Mouse (Mus musculus): Measurements from ENCODE around the gene Gast. TPM values are rescaled to one million over a fixed set of nuclear protein-coding genes. Genes with fewer than 3 reads are reported as not detected.
"Not testable (repeated sequence)": the region's sequence is repeated elsewhere in the genome, so short reads cannot be mapped to it uniquely, and the experiment has no call there.

The Gast gene
- polyA plus RNA-seq, 1 experiment from 2014 or later = 6.0 TPM

DNA sequence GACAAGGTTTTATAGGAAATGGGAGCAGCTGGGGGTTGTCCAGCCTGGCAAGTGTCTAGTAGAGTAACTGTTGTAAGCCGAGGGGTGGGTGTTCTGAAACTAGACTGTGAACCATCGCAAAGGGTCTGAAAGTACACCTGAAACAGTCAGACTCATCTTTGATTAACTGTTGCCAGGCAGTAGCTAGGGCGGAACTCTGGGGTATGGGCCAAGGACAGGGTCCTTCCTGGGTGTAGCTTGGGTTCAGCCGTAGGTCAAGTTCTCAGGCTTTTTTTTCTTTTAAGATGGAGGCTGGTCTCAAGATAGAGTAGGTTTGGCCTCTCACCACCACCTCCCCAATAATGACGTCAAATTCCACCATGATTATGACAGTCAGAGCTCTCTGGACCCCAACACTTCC is 26.3 kb upstream of the Gast start:
- H3K4me2 ChIP-seq (replicated peaks) = no peak overlapping the region
- WGBS = 87% methylated on average over 5 of the region's 5 CpGs
- ATAC-seq (ENCODE audit: insufficient number of reproducible peaks, low FRiP score, low TSS enrichment, low read depth) = no peak
- no peaks in the 10 kb centered on the region for H3K9me3 ChIP-seq (replicated peaks)
- no peak overlapping the region for H3K9ac ChIP-seq
- H3K36me3 ChIP-seq = no peaks in the 10 kb centered on the region
- H3K4me3 ChIP-seq (replicated peaks) = no peak overlapping the region
- H3K27ac ChIP-seq (replicated peaks) = no peak overlapping the region
- H3K4me1 ChIP-seq = no peaks in the 10 kb centered on the region
- H3K27me3 ChIP-seq = no peaks in the 10 kb centered on the region

- not testable (repeated sequence) for H3K4me2 ChIP-seq (replicated peaks); H3K4me3 ChIP-seq (replicated peaks); H3K27me3 ChIP-seq; H3K36me3 ChIP-seq; H3K27ac ChIP-seq (replicated peaks); H3K4me1 ChIP-seq; ATAC-seq (ENCODE audit: insufficient number of reproducible peaks, low FRiP score, low TSS enrichment, low read depth); H3K9me3 ChIP-seq (replicated peaks); H3K9ac ChIP-seq
- WGBS = 93% methylated on average over 6 of the region's 6 CpGs
Measured at GRCm38 (mm10) chr11:100308672-100309071, 25.5 kb upstream of the Gast start.

DNA sequence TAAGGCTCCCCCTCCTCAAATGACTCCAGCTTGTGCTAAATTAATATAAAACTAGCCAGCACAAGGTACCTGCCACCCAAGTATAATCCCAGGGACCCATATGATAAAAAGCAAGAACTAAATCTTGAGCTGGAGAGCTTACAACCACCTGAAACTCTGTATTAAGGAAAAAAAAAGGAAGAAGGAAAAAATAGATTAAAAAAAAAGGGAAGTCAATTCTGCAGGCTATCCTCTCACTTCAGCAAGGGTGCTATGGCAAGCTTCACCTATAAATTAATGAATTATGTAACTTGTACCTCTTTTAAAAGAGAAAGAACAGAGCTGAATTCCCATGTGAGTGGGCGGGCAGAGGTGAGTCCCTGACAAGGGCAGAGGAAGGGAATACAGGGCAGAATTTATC is 22.6 kb upstream of the Gast start:
- 76% methylated on average over 1 of the region's 1 CpGs for WGBS
- H3K27ac ChIP-seq (replicated peaks) = no peak overlapping the region

GRCm38 (mm10) chr11:100312096-100312679 is 22.0 kb upstream of the Gast start:
- Histone ChIP-seq H3K9ac (no peak overlapping the region), H3K27me3 (no peaks in the 10 kb centered on the region), H3K4me2 (replicated peaks) (no peak overlapping the region), H3K4me1 (no peaks in the 10 kb centered on the region), H3K36me3 (no peaks in the 10 kb centered on the region), H3K27ac (replicated peaks) (no peak overlapping the region), H3K4me3 (replicated peaks) (no peak overlapping the region), H3K9me3 (replicated peaks) (no peaks in the 10 kb centered on the region)
- 35% methylated on average over 5 of the region's 5 CpGs for WGBS
- ATAC-seq (ENCODE audit: insufficient number of reproducible peaks, low FRiP score, low TSS enrichment, low read depth) = no peak

More for the DNA sequence above, 22.6 kb upstream of the Gast start:
- no peak overlapping the region for H3K4me3 ChIP-seq (replicated peaks)
- no peaks in the 10 kb centered on the region for H3K9me3 ChIP-seq (replicated peaks)
- H3K4me1 ChIP-seq = no peaks in the 10 kb centered on the region
- H3K9ac ChIP-seq = no peak overlapping the region
- no peaks in the 10 kb centered on the region for H3K27me3 ChIP-seq
- H3K4me2 ChIP-seq (replicated peaks) = no peak overlapping the region
- ATAC-seq (ENCODE audit: insufficient number of reproducible peaks, low FRiP score, low TSS enrichment, low read depth) = no peak
- H3K36me3 ChIP-seq = no peaks in the 10 kb centered on the region

DNA sequence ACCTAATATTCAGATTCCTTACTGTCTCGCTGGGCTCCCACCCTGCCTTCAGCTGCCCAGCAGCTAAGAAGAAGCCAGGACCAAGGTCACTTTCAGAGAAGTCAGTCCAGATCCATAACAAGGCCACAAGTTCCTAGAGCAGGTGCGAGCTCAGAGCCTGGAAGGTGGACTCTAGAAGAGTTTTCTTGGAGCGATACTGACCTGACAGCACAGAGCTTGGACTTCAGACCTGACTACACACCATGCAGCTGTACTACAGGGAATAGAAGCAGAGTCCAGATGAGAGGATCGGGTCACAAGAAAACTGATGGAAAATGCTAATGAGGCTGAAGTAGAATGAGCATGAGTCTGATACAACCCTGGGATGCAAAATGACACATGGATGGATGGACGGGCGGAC is 20.8 kb upstream of the Gast start:
- H3K4me3 ChIP-seq (replicated peaks) = no peak overlapping the region
- 85% methylated on average over 6 of the region's 6 CpGs for WGBS
- H3K36me3 ChIP-seq = no peaks in the 10 kb centered on the region
- no peaks in the 10 kb centered on the region for H3K27me3 ChIP-seq
- H3K9me3 ChIP-seq (replicated peaks) = no peaks in the 10 kb centered on the region
- no peaks in the 10 kb centered on the region for H3K4me1 ChIP-seq
- H3K27ac ChIP-seq (replicated peaks) = no peak overlapping the region
- no peak overlapping the region for H3K4me2 ChIP-seq (replicated peaks)
- no peak for ATAC-seq (ENCODE audit: insufficient number of reproducible peaks, low FRiP score, low TSS enrichment, low read depth)
- no peak overlapping the region for H3K9ac ChIP-seq

DNA sequence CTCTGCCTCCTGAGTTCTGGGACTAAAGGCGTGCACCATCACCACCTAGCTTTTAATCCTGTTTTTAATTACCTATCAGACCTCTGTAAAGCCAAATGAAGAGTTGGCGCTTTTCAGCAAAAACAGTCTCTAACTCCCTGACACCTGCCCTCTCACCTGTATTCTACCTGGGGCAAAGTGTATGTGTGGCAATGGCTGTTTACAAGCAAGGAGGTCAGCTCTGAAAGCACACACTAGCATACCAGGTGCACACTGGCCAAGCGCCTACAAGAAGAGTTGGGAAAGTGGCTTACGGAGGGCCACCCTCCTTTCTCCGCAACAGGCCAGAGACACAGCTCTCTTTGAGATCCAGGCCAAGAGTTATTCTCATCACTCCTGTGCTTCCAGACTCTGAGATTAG is 18.8 kb upstream of the Gast start:
- 90% methylated on average over 5 of the region's 5 CpGs for WGBS
- Histone ChIP-seq H3K4me1 (0 out of 2 replicates have a peak, but pooled peaks cover 3% of the 10 kb centered on the region), H3K9me3 (replicated peaks) (no peaks in the 10 kb centered on the region), H3K4me2 (replicated peaks) (no peak overlapping the region), H3K27me3 (no peaks in the 10 kb centered on the region), H3K27ac (replicated peaks) (no peak overlapping the region), H3K4me3 (replicated peaks) (no peak overlapping the region), H3K36me3 (no peaks in the 10 kb centered on the region), H3K9ac (no peak overlapping the region)
- no peak for ATAC-seq (ENCODE audit: insufficient number of reproducible peaks, low FRiP score, low TSS enrichment, low read depth)

GRCm38 (mm10) chr11:100317826-100318380 is 16.3 kb upstream of the Gast start:
- Histone ChIP-seq H3K27ac (replicated peaks) (no peak overlapping the region), H3K27me3 (no peaks in the 10 kb centered on the region), H3K9me3 (replicated peaks) (no peaks in the 10 kb centered on the region), H3K36me3 (peaks cover 16% of the 10 kb centered on the region), H3K4me1 (peaks cover 6% of the 10 kb centered on the region), H3K4me3 (replicated peaks) (no peak overlapping the region), H3K4me2 (replicated peaks) (no peak overlapping the region), H3K9ac (no peak overlapping the region)
- 71% methylated on average over 6 of the region's 6 CpGs for WGBS
- no peak for ATAC-seq (ENCODE audit: insufficient number of reproducible peaks, low FRiP score, low TSS enrichment, low read depth)

GRCm38 (mm10) chr11:100318529-100319451 is 15.4 kb upstream of the Gast start:
- Histone ChIP-seq H3K27ac (replicated peaks) (no peak overlapping the region; the same call in 1 of the 2 replicates), H3K4me2 (replicated peaks) (peak overlapping the region; percentile 55), H3K9me3 (replicated peaks) (no peaks in the 10 kb centered on the region), H3K4me1 (peaks cover 6% of the 10 kb centered on the region), H3K4me3 (replicated peaks) (peak overlapping the region; percentile 79), H3K9ac (no peak overlapping the region), H3K27me3 (no peaks in the 10 kb centered on the region), H3K36me3 (peaks cover 16% of the 10 kb centered on the region)
- no peak for ATAC-seq (ENCODE audit: insufficient number of reproducible peaks, low FRiP score, low TSS enrichment, low read depth)
- WGBS = 83% methylated on average over 10 of the region's 10 CpGs

DNA sequence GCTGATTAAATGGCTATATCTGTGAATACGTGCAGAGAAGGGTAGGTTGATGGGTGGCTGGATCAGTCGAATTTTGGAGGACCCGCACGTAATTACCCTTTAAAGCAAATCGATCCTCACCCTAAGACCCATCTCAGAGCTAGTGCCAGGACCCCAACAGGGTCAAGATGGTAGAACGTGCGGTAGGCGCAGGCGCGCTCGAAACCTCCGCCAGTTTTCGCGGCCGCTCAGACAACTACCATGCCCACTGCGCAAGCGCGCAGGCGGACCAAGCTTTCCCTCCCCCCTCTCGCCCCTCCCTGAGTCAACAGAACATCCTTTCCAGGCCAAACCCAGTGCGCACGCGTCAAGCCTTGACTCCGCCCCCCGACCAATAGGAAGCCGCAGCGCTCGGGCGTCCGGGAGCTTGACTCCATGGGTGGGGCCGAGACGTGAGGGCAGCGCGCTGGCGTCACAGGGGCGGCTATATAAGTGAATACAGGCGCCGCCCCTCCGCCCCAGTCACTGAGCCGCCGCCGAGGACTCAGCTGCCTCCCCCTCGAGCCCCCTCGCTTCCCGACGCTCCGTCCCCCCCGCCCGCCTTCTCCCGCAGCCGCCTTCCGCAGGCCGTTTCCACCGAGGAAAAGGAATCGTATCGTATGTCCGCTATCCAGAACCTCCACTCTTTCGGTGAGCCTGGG is 14.6 kb upstream of the Gast start, which contains the start of gene Eif1:
Gene Eif1, plus strand, starts transcription at position 394 of the 680 bp plus-strand sequence.
- Histone ChIP-seq H3K27me3 (no peaks in the 10 kb centered on the region), H3K4me1 (peaks cover 6% of the 10 kb centered on the region), H3K4me2 (replicated peaks) (peak within 1 kb of the TSS; percentile 66), H3K9me3 (replicated peaks) (no peaks in the 10 kb centered on the region), H3K36me3 (peaks cover 16% of the 10 kb centered on the region), H3K27ac (replicated peaks) (peak within 1 kb of the TSS; percentile 100), H3K4me3 (replicated peaks) (peak within 1 kb of the TSS; percentile 79), H3K9ac (peak within 1 kb of the TSS; percentile 99)
- WGBS = under 1% methylated on average over 58 of the region's 58 CpGs
- ATAC-seq (ENCODE audit: insufficient number of reproducible peaks, low FRiP score, low TSS enrichment, low read depth) = peak; percentile 93

DNA sequence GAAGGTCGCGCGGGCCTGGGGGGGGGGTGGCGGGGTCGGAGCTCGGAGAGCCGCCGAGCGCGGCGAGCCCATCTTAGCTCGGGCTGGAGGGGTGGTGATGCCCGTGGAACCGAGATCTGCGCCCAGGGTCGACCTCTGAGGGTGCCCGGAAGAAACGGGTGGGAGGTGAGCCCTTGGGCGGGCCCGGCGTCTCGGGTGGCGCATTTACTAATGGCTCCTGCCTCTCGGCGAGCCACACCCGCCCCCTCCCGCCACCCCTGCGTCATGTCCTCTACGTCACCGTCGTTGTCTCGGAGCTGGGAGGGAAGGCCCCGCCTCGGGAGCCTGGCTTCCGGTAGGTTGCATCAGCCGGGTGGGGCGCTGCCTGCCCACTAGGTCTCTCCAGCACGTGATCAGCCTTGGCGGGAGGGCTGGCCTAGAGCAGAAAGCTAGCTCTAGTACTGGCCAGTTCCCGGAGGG is 14.0 kb upstream of the Gast start:
- peak overlapping the region; percentile 66 for H3K4me2 ChIP-seq (replicated peaks)
- 0% methylated on average over 33 of the region's 40 CpGs for WGBS
- peak overlapping the region; percentile 79 for H3K4me3 ChIP-seq (replicated peaks)
- peak overlapping the region; percentile 99 for H3K9ac ChIP-seq
- H3K36me3 ChIP-seq = peaks cover 16% of the 10 kb centered on the region
- H3K9me3 ChIP-seq (replicated peaks) = no peaks in the 10 kb centered on the region
- H3K27me3 ChIP-seq = no peaks in the 10 kb centered on the region
- H3K27ac ChIP-seq (replicated peaks) = peak overlapping the region; percentile 100
- H3K4me1 ChIP-seq = peaks cover 6% of the 10 kb centered on the region
- ATAC-seq (ENCODE audit: insufficient number of reproducible peaks, low FRiP score, low TSS enrichment, low read depth) = peak; percentile 91

Measured in embryonic facial prominence, embryonic 15.5 days (tissue).